Mouse (Mus musculus) c-Kit-positive CD71-negative TER-119-negative erythroid progenitor cells, embryonic 14.5 days (primary cell): ENCODE data around the gene A730049H05Rik.

Source experiments
- DNase-seq: peaks from one replicate; pipeline ENCODE4 v3.0.0-alpha.2; 2013; ENCODE audit warnings: low read depth

A730049H05Rik gene

GRCm38 (mm10) chr6:92879700-92880265, 63.5 kb downstream of the A730049H05Rik start:
- DNase-seq = no peak

GRCm38 (mm10) chr6:92882446-92882845, 66.2 kb downstream of the A730049H05Rik start:
- DNase-seq = no peak

DNA sequence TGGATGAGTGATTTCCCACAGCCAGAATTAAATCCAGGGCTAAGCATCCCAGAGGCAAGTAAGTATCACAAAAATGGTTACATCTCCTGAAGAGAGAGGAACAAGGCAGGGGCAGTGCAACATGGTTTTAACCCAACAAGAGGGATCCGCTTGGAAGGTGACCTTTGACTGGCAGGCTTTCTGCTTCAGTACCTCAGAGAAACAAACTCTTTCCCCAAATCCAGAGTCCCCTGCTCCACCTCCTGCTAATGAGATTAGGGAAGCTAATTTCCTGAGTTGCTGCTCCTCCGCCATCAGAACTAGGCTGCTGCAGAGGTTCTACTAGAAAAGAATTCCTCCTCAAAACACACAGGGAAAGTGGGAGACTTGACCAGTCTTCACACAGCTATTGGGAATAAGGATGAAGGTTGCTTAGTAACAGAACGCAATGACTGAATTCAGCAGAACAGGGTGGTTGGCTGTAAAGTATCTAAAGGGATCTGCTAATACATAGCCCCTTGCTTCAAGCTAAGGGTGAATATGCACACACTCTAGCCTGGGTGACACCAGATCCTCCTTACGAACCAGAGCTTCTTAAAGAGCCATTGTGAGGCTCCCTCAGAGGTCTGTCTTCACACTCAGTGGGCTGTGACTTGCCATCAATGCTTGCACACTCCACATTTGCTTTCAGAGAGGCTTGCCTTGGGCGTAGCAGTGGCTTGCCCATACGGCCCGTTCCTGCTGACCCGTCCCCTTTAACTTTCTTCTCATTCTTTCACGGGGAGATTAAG, 67.0 kb downstream of the A730049H05Rik start:
- no peak for DNase-seq

DNA sequence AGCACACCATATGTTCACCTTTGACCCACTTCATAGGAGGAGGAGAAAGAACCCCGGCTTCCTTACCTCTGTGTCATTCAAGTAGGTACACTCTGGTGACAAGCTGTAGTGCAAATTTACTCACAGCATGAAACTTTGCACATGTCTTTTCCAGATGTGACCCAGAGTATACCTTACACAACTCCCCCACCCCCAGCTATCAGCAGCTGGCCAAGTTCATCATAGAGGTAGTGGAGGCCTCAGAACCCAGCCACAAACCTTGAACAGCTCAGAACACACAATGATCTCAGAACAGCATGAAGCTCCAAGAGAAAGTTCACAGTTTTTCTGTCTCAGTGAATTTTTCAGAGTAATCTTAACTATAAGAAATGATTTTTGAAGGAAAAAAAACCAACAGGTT, 75.3 kb downstream of the A730049H05Rik start:
- DNase-seq = no peak
